Mouse (Mus musculus) granulocyte monocyte progenitor cell, adult 5-6 weeks (primary cell): ENCODE results near the gene Rtl6. TPM values are rescaled to one million over a fixed set of nuclear protein-coding genes. Genes with fewer than 3 reads are reported as not detected.

ENCODE experiments used
- ATAC-seq: replicated peaks from 2 replicates; pipeline ENCODE4 v1.8.0; 2016; ENCODE audit warnings: mild to moderate bottlenecking, moderate TSS enrichment, inconsistent platforms; ENCODE audit not compliant: poor library complexity, severe bottlenecking
- total RNA-seq, 2 experiments: library from RNA; stranded (forward) in 1 of 2; stranded (reverse) in 1 of 2; fragments of 200-712, 200-1000 nt in 1 of 2; fragments of >200 nt in 1 of 2; fragmentation: Nextera tagmentation in 1 of 2; gene quantifications; 2 replicates each; pipeline ENCODE4 v1.2.3; 2014 to 2017

The Rtl6 gene
- total RNA-seq (2014; fragmentation: Nextera tagmentation) = 4.6 and 6.4 TPM in 2 replicates
- total RNA-seq (2017) = 2.3 and 3.4 TPM in 2 replicates

GRCm38 (mm10) chr15:84557189-84557921 is at the start of gene Rtl6:
Gene Rtl6 (minus strand): TSS chr15:84557823.
- ATAC-seq = peak; percentile 84

- ATAC-seq = no peak
Measured at GRCm38 (mm10) chr15:84603267-84603963, 45.8 kb upstream of the Rtl6 start.

- no peak for ATAC-seq
Measured at GRCm38 (mm10) chr15:84600977-84601595, 43.5 kb upstream of the Rtl6 start.

- ATAC-seq = no peak
Measured at GRCm38 (mm10) chr15:84598911-84599310, 41.3 kb upstream of the Rtl6 start.

GRCm38 (mm10) chr15:84597816-84598215 is 40.2 kb upstream of the Rtl6 start:
- ATAC-seq = no peak

GRCm38 (mm10) chr15:84597021-84597420 is 39.4 kb upstream of the Rtl6 start:
- no peak for ATAC-seq

GRCm38 (mm10) chr15:84595241-84595945 is 37.8 kb upstream of the Rtl6 start:
- ATAC-seq = no peak

- ATAC-seq = no peak
Measured at GRCm38 (mm10) chr15:84593514-84593913, 35.9 kb upstream of the Rtl6 start.

- ATAC-seq = no peak
Measured at GRCm38 (mm10) chr15:84592240-84592639, 34.6 kb upstream of the Rtl6 start.

GRCm38 (mm10) chr15:84591573-84592139 is 34.0 kb upstream of the Rtl6 start:
- ATAC-seq = no peak

GRCm38 (mm10) chr15:84588371-84588821 is 30.8 kb upstream of the Rtl6 start:
- no peak for ATAC-seq

- no peak for ATAC-seq
Measured at GRCm38 (mm10) chr15:84578607-84579006, 21.0 kb upstream of the Rtl6 start.

GRCm38 (mm10) chr15:84577019-84577418 is 19.4 kb upstream of the Rtl6 start:
- ATAC-seq = no peak

GRCm38 (mm10) chr15:84566568-84567110 is 9.0 kb upstream of the Rtl6 start:
- ATAC-seq = no peak

- ATAC-seq = no peak
Measured at GRCm38 (mm10) chr15:84561501-84561900, 3.9 kb upstream of the Rtl6 start.

- ATAC-seq = no peak
Measured at GRCm38 (mm10) chr15:84556674-84557073, 949 bp downstream of the Rtl6 start.

- peak; percentile 38; the same call in 1 of the 2 replicates for ATAC-seq
Measured at GRCm38 (mm10) chr15:84551065-84551464, 6.6 kb downstream of the Rtl6 start.

GRCm38 (mm10) chr15:84549291-84549797 is 8.3 kb downstream of the Rtl6 start:
- no peak for ATAC-seq

GRCm38 (mm10) chr15:84546028-84546427 is 11.6 kb downstream of the Rtl6 start:
- peak; percentile 65 for ATAC-seq

- ATAC-seq = no peak
Measured at GRCm38 (mm10) chr15:84541175-84541574, 16.4 kb downstream of the Rtl6 start.
